Mouse (Mus musculus) retina, embryonic 14.5 days (tissue): ENCODE data around the gene Pdss2.
A peak's percentile ranks its signal among the peaks of the same experiment; 100 is the strongest.
"Not testable (repeated sequence)": the region's sequence is repeated elsewhere in the genome, so short reads cannot be mapped to it uniquely, and the experiment has no call there.

Source experiments
- DNase-seq: peaks from one replicate; pipeline ENCODE4 v3.0.0-alpha.2; 2015; ENCODE audit warnings: low spot score

Pdss2 gene

DNA sequence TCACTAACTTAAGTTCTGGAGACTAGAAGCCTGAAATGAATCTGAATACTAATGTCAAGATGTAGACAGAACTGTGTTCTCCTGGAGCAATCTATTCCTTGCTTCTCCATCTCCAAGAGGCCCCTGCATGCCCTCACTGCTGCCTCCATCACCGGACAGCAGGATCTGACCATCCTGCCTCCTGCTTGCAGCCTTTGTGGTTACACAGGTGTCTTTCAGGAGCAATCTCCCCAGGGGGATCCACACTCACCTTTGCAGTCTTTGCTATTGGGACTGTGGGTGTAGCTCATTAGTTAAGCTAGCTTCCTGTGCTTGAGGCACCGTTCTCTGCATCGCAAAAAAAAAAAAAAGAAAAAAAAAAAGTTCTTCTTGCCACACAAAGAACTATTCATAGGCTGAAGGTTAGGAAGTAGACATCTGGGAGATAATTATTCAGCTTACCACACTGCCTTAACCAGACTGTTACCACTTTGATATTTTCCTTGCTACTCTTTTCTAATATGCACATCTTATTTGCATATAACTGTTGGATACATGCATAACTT is 23.0 kb downstream of the Pdss2 start:
- DNase-seq, result peak; percentile 45

GRCm38 (mm10) chr10:43245461-43246200 is 24.3 kb downstream of the Pdss2 start:
- DNase-seq, result peak; percentile 67

DNA sequence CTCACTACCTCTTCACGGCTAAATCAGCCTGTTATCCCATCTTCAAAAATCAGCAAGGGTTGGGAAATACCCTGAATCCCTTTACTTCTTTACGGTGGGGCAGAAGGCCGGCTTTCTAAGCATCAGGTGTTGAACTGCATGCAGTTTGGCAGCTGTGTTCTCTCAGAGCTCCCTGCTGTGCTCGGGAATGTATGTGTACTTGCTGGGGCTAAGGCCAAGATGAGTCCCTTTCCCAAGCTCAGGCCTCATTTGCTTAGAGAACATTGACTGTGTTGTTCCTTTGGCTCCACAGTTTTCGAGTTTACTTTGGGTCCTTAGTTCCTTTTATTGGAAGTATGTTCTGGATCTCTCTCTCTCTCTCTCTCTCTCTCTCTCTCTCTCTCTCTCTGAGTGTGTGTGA is 26.7 kb downstream of the Pdss2 start:
- DNase-seq, result peak; percentile 31

DNA sequence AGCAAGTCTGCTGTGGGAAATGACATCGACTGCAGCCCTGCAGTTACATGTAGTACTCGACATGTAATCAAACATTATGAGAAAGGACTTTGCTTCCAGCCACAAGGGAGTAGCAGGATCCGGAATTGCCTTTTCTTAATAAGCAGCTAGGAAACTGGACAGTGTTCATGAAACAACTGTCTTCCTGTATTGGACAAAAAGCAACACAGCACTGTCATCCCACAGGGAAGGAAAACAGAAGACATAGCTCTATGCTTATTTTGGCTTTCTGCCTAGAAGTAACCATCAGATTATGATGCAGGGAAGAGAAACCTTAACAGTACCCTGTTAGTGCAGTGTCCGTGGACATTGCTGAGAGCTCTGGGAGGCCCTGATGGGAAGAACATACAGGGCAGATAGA is 31.0 kb downstream of the Pdss2 start:
- no peak for DNase-seq

GRCm38 (mm10) chr10:43256965-43257364 is 35.7 kb downstream of the Pdss2 start:
- DNase-seq, result not testable (repeated sequence)

DNA sequence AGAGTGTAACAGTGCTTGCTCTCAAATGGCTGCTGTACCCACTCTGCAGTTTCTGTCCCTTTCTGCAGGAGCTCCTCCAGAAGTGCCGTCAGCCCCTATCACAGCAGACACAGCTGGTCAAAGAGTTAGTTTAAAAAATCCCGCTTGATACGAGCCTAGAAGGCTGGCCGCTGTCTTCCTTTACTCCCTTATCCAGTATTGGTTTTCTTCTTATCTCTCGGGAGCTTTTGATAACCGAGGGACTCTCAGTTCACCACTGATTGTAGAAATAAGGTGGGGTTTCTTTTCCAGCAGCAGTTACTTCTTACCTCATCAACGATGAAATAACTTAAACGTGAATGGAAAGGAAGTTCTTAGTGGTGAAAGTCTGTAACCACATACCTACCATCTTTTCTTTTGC is 36.2 kb downstream of the Pdss2 start:
- not testable (repeated sequence) for DNase-seq

DNA sequence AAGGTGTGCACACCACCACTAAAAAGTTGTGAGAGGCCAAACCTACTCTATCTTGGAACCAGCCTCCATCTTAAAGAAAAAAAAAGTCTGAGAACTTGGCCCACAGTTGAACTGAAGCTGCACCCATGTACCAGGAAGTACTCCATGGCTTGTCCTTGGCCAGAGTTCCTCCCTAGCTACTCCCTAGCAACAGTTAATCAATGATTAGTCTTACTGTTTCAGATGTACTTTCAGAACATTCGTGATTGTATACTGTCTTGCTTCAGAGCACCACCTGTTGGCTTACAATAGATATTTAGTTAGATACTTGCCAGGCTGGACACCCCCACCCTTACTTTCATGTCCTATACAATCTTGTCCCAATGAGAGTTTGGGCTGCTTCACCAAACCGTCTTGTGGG is 50.0 kb downstream of the Pdss2 start:
- no peak for DNase-seq

DNA sequence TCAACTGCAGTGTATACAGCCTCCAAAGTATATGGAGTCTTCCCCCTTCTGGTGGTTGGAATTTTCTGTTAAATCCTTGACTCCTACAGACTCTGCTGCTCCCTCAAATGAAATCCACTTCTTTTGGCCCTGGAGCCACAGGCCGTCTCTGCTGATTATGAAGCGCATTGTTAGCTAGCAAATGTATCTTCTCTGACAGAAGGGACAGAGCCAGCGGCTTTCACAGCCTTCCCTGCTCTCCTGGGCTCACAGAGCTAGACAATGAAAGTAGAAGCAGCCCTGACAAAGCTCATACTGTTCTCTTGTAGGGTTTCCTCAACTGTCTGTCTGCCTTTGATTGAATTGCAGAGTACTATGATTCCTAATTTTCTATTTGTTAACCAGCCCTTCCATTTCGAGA is 51.1 kb downstream of the Pdss2 start:
- DNase-seq, result no peak

DNA sequence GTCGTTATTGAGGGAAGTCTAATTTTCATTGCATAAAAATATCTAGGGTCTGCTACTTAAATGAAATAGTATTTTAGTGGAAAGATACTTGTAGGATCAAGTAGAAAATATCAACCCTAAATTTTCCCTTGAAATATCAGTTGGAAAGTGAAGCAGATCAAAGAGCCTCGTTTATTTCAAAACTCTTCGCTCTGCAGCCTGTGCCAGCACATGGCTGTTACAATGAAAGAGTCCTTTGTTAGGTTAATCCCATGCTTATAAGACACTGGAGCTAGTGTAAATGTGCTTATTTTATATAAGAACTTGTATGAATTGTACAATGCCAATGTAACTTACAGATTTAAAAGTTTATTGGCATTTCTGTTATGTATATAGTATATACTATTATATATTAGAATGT is 51.8 kb downstream of the Pdss2 start:
- no peak for DNase-seq

DNA sequence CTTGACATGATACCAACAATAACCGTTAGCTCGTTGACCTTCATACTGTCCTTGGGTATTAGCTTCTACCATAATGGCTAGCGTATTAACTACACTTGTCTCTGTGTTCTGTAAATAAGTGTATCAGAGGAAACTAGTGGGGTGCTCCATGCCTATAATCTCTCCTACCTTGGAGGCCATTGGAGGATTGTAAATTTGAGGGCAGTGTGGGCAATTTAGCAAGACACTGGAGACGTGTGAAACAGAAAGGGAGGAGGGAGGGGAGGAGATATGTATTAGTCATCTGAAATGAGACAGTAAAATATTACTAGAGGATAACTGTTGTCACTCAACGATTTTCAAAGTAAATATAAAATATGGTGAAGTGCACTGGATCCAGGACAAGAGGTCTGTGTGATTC is 54.2 kb downstream of the Pdss2 start:
- DNase-seq, result no peak

GRCm38 (mm10) chr10:43276116-43276659 is 54.9 kb downstream of the Pdss2 start:
- no peak for DNase-seq

- no peak for DNase-seq
Measured at GRCm38 (mm10) chr10:43277266-43278145, 56.2 kb downstream of the Pdss2 start.

DNA sequence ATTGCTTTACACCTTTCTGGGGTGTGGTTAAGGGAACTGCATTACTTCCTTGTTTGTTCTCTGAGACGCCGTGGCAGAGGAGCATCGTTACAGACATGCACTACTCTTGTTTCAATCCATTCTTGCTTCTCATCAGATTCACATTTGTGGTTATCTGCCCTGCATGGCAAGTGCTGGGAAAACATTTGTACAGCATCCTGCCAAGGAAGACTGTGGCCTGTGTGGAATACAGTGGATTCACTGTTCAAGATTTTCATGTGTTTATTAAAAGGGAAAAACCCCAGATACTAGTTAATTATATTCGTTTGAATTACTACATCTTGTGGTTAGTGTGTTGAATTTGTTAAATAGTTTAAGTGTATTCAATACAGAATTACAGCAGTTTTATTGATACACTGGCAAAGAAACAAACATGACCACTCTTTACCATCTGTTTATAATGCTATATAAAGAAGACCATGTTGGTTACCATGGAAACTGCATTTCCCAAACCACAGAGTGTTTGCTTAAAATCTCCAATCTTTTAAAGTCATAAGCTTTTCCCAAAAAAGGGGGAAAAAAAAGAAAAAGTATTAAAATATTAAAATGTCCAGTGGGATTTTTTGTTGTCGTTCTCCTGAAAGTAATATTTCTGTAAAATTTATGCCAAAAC is 58.5 kb downstream of the Pdss2 start:
- DNase-seq, result no peak

GRCm38 (mm10) chr10:43285541-43285940 is 64.3 kb downstream of the Pdss2 start:
- no peak for DNase-seq

GRCm38 (mm10) chr10:43290638-43291230 is 69.4 kb downstream of the Pdss2 start:
- DNase-seq, result no peak

- DNase-seq, result no peak
Measured at GRCm38 (mm10) chr10:43291333-43291736, 70.0 kb downstream of the Pdss2 start.

DNA sequence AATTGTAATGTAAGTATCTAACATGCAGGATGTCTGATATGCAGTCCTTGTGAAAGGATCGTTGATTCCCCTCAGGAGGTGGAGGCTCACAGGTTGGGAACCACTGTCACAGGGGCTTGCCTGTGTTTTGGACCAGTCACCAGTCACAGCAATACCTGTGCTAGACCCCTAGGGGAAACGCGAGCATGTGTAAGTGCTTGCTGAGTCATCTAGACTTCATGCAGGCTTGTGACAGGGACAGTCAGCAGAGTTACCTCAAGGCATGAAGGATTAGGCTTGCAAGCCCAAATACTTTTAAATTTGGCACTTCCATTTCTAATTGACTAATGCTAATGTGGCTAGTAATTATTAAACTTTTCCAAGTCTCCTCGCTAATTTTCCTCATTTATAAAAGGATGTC is 71.2 kb downstream of the Pdss2 start:
- DNase-seq, result no peak

DNA sequence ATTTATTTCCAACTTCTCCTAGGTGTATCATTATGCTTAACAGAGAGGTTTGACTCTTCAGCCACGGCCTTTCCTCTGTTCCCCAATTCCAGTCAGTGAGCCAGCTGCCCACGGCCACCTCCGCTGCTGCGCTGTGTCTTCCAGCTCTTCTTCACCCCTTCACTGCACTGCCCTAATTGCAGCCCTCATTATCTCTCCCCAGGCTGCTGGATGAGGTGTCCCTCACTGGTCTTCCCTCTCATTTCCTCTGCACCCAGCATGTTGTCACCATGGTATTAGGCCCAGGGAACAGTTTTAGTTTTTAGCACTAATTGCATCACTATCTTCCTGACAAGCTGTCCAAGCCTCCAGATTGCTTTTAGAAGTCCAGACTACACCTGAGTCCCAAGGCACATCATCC is 73.0 kb downstream of the Pdss2 start:
- peak; percentile 57 for DNase-seq

DNA sequence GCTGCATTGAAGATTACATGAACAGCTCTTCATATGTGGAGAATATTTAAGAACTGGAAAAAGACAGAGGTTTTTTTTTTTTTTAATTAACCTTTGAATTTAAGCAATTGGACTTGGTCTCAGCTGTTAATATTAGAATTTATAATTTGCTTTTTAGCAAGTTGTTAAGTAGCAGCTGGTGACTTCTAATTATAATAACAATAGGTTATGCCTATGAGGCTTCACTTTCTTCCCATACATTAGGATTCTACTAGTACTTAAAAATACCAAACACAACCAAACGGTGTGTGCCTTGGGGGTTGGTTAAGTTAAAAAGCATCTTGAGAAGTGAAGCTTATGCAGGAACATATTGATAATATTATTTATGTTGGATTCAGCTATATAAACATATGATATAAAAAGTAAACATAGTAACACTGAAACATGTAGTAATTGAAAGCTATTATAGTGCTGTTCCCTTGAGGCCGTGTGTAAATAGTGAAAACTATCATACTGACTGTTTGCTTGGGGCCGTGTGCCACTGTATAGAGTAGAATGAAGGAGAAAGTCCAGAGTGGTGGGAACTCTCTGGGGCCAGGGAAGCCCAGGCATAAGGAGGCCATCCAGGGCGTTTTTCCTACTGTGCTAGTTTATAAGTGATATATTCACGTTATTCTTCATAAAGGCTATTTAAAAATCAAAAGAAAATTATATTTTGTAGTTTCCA is 87.0 kb downstream of the Pdss2 start:
- no peak for DNase-seq

DNA sequence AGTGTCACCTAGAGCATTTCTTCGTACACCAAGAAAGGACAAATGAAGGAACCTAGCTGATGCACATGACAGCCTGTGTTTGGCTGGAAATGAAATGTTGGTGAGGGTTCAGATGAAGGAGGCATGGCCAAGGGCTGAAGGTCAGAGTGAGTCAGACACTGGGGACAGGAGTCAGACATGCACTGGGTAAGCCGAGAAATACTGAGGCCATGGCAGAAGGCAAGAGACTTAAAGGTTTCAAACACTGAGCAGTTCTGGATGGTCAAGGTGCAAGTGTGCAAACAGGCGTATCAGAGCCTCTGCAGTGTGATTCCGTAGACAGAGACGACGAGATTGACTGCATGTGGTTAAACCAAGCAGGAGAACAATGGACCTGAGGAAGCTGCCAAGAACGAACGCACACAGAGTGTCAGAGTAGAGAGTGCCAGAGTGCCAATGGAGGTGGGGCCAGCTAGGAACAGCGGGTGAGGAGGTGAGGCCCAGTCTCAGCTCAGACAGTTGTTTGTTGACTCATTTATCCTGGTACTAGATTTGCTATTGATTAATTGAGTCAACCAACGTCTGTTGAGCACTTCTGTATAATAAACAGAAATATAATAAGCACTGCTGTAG is 89.6 kb downstream of the Pdss2 start:
- DNase-seq, result no peak

DNA sequence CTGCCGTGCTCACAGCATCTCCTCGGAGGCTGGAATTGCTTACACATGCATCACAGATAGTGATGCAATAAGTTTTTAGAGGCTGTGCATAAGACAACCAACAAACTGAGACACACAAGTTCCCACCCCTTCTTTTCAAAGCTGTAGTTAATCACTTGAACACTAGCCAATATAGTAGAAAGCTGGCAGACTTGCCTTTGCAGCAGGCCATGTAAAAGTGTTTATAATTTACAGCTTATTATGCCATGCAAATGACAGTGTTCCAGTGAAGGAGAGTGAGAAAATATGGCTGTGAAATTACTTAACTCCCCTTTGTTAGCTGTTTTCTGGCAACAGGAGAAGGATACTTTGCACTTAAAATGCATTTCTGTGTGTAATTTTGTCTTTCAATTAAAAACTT is 90.9 kb downstream of the Pdss2 start:
- DNase-seq, result no peak
